Mouse (Mus musculus): Measurements from ENCODE around the gene 4930512M02Rik. TPM values are rescaled to one million over a fixed set of nuclear protein-coding genes. Genes with fewer than 3 reads are reported as not detected.
A peak's percentile ranks its signal among the peaks of the same experiment; 100 is the strongest.
"Not testable (repeated sequence)": the region's sequence is repeated elsewhere in the genome, so short reads cannot be mapped to it uniquely, and the experiment has no call there.

Gene 4930512M02Rik
- not detected in 2 replicates for polyA plus RNA-seq (2012; ENCODE audit: insufficient read depth, insufficient read length, missing spikeins)

DNA sequence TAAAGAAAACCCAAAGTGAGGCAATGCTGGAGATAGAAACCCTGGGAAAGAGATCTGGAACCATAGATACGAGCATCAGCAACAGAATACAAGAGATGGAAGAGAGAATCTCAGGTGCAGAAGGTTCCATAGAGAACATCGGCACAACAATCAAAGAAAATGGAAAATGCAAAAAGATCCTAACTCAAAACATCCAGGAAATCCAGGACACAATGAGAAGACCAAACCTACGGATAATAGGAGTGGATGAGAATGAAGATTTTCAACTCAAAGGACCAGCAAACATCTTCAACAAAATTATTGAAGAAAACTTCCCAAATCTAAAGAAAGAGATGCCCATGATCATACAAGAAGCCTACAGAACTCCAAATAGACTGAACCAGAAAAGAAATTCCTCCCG, at the start of gene 4930512M02Rik:
TSS of gene 4930512M02Rik (minus strand) at position 101 of the 400 bp plus-strand sequence.
- not testable (repeated sequence) for H3K4me3 ChIP-seq (ENCODE audit: insufficient read depth, low read depth, low read length); H3K4me1 ChIP-seq (ENCODE audit: control insufficient read depth, insufficient read depth, insufficient read length, low read length); H3K27ac ChIP-seq (replicated peaks; ENCODE audit: low read depth, low read length)

DNA sequence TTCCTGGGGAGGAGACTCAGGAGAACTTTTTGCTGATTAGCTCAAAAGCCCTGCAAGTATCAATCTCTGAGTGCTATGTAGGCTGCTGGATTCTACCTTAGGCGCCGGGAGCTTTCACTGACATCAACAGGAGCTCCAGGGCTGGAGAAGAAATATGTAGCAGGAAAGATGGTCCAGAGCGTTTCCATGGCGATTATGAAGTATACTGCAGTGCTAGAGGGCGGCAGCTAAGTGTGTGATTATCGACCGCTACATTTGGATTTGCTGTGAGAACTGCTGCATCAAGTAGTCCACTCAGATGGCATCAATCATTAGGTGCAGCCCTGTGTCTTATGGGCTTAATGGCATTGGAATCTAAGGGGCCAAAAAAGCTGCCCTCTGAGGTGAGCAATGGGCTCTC, 49.5 kb upstream of the 4930512M02Rik start:
- no peak overlapping the region for H3K4me3 ChIP-seq (ENCODE audit: insufficient read depth, low read depth, low read length)
- H3K27ac ChIP-seq (replicated peaks; ENCODE audit: low read depth, low read length): no peak overlapping the region
- no peaks in the 10 kb centered on the region for H3K4me1 ChIP-seq (ENCODE audit: control insufficient read depth, insufficient read depth, insufficient read length, low read length)

GRCm38 (mm10) chr11:11676068-11676741, 48.6 kb upstream of the 4930512M02Rik start:
- Histone ChIP-seq H3K27ac (replicated peaks; ENCODE audit: low read depth, low read length) (no peak overlapping the region), H3K4me3 (ENCODE audit: insufficient read depth, low read depth, low read length) (no peak overlapping the region)

DNA sequence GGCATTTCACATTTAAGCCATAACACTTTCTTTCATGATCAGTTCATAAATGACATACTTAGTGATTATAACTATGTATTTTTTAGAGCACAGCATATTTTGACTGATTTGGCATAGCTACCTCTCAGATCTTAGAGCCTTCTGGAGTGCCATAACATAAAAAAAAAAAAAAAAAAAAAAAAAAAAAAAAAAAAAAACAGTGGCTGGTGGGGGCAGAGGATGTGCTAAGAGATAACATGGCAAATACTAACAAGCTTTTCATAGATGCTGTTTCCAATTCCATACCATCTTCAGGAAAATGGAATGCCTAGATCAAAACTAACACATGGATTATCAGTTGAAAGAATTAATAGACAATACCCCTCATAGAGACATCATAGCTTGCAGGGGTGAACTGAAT, 47.4 kb upstream of the 4930512M02Rik start:
- no peak overlapping the region for H3K4me3 ChIP-seq (ENCODE audit: insufficient read depth, low read depth, low read length)

More at GRCm38 (mm10) chr11:11676068-11676741, 48.6 kb upstream of the 4930512M02Rik start:
- H3K4me1 ChIP-seq (ENCODE audit: control insufficient read depth, insufficient read depth, insufficient read length, low read length): no peaks in the 10 kb centered on the region

GRCm38 (mm10) chr11:11672974-11673373, 45.3 kb upstream of the 4930512M02Rik start:
- H3K4me1 ChIP-seq (ENCODE audit: control insufficient read depth, insufficient read depth, insufficient read length, low read length): no peaks in the 10 kb centered on the region
- H3K4me3 ChIP-seq (ENCODE audit: insufficient read depth, low read depth, low read length): no peak overlapping the region
- H3K27ac ChIP-seq (replicated peaks; ENCODE audit: low read depth, low read length): no peak overlapping the region

More for the DNA sequence above, 47.4 kb upstream of the 4930512M02Rik start:
- Histone ChIP-seq H3K27ac (replicated peaks; ENCODE audit: low read depth, low read length) (no peak overlapping the region), H3K4me1 (ENCODE audit: control insufficient read depth, insufficient read depth, insufficient read length, low read length) (no peaks in the 10 kb centered on the region)

- no peak overlapping the region for H3K4me3 ChIP-seq (ENCODE audit: insufficient read depth, low read depth, low read length)
- H3K27ac ChIP-seq (replicated peaks; ENCODE audit: low read depth, low read length): peak overlapping the region; percentile 33
- H3K4me1 ChIP-seq (ENCODE audit: control insufficient read depth, insufficient read depth, insufficient read length, low read length): no peaks in the 10 kb centered on the region
Measured at GRCm38 (mm10) chr11:11667922-11668290, 40.3 kb upstream of the 4930512M02Rik start.

DNA sequence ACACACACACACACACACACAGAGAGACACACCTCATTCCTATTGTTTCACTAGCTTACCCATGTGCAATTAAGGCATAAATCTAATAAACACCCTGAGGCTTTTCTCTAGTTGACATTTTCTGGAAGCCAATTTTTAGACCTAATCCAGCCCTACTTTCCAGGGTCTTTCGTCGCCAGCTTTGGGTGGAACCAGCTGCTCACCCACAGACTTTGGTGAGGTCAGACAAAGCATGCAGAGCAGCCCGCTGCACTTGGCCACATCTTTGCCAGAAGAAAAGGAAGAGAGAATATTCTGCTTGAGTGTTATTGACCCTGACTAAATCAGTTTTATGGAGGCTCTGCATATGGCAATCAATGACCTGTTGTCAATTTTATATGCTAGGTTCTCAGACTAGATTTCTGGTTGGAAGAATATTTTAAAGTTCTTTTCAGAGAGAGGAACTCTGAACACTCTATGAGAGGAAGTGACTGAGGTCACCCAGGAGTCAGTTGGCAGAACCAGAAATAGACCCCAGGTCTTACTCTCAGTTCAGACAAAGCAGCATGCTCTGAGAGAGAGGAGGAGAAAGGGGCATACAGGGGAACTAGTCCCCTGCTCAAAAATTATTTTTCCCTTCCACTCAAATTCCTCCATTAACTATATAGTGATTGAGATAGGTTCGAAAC, 39.8 kb upstream of the 4930512M02Rik start:
- no peak overlapping the region for H3K4me3 ChIP-seq (ENCODE audit: insufficient read depth, low read depth, low read length)
- no peaks in the 10 kb centered on the region for H3K4me1 ChIP-seq (ENCODE audit: control insufficient read depth, insufficient read depth, insufficient read length, low read length)
- no peak overlapping the region for H3K27ac ChIP-seq (replicated peaks; ENCODE audit: low read depth, low read length)

GRCm38 (mm10) chr11:11660651-11661050, 33.0 kb upstream of the 4930512M02Rik start:
- Histone ChIP-seq H3K27ac (replicated peaks; ENCODE audit: low read depth, low read length) (no peak overlapping the region), H3K4me1 (ENCODE audit: control insufficient read depth, insufficient read depth, insufficient read length, low read length) (no peaks in the 10 kb centered on the region), H3K4me3 (ENCODE audit: insufficient read depth, low read depth, low read length) (no peak overlapping the region)

- Histone ChIP-seq H3K4me3 (ENCODE audit: insufficient read depth, low read depth, low read length) (no peak overlapping the region), H3K27ac (replicated peaks; ENCODE audit: low read depth, low read length) (no peak overlapping the region), H3K4me1 (ENCODE audit: control insufficient read depth, insufficient read depth, insufficient read length, low read length) (no peaks in the 10 kb centered on the region)
Measured at GRCm38 (mm10) chr11:11658834-11659233, 31.2 kb upstream of the 4930512M02Rik start.

DNA sequence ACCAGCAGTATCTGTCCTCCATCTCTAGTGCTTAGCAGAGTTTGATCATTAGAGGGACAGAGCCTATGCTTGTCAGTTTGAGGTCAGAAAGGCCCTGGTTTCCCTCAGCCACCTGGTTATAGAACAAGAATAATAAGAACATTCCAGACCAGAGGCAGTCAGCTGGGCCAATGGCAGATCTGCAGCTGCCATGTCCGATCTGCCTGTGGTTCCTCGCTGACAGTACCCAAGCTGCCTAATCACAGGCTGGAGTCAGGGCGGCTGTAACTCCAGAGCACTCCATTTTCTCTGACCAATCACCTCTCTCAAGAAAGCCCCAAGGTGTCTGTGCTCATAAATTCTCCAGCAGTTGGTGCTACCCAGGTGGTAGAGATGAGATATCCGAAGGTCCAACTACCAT, 30.0 kb upstream of the 4930512M02Rik start:
- no peak overlapping the region for H3K27ac ChIP-seq (replicated peaks; ENCODE audit: low read depth, low read length)
- no peak overlapping the region for H3K4me3 ChIP-seq (ENCODE audit: insufficient read depth, low read depth, low read length)
- no peaks in the 10 kb centered on the region for H3K4me1 ChIP-seq (ENCODE audit: control insufficient read depth, insufficient read depth, insufficient read length, low read length)

DNA sequence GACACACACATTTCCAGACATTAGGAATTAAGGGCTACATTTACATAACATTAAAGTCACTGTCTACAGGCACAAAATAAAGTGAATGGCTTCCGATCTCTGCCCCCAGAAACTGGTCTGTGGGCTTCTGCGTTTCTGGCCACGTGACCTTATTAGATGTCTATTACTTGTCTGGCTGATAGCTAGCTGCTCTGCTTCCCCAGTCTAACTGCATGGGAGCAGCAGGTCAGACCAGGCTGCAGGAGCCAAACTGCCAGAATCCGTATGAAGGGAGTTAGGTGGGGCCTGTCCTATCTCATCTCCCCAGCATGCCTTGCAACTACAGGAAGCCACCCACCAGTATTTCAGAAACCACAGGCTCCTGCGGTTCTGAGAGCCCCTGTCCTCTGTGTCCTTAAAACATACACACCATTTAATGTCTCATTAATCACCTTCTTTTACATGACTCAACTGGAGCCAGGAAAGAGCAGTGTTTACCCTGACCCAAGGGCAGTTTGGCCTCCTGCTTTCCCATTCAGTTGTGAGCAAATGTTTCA, 29.4 kb upstream of the 4930512M02Rik start:
- no peak overlapping the region for H3K27ac ChIP-seq (replicated peaks; ENCODE audit: low read depth, low read length)
- no peak overlapping the region for H3K4me3 ChIP-seq (ENCODE audit: insufficient read depth, low read depth, low read length)
- no peaks in the 10 kb centered on the region for H3K4me1 ChIP-seq (ENCODE audit: control insufficient read depth, insufficient read depth, insufficient read length, low read length)

DNA sequence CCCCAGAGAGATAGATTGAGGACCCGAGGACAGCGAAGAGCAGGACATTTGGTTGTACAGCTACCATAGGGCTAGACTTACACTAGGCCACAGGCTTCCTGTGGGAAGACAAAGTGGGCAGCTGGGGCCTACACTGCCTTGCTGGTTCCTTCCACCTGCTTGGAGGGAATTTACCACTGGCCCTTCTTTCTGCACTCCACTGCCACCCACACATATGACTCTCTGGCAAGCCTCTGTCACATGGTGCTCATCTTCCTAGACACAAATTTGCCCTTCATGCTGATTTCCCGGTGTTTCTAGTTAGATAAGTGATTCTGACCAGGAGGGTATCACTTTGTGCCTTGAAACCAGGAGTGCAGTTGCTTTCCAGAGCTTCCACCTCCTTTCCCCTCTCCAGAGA, 28.8 kb upstream of the 4930512M02Rik start:
- Histone ChIP-seq H3K4me1 (ENCODE audit: control insufficient read depth, insufficient read depth, insufficient read length, low read length) (no peaks in the 10 kb centered on the region), H3K27ac (replicated peaks; ENCODE audit: low read depth, low read length) (no peak overlapping the region), H3K4me3 (ENCODE audit: insufficient read depth, low read depth, low read length) (no peak overlapping the region)

- no peak overlapping the region for H3K27ac ChIP-seq (replicated peaks; ENCODE audit: low read depth, low read length)
Measured at GRCm38 (mm10) chr11:11644303-11644702, 16.7 kb upstream of the 4930512M02Rik start.

DNA sequence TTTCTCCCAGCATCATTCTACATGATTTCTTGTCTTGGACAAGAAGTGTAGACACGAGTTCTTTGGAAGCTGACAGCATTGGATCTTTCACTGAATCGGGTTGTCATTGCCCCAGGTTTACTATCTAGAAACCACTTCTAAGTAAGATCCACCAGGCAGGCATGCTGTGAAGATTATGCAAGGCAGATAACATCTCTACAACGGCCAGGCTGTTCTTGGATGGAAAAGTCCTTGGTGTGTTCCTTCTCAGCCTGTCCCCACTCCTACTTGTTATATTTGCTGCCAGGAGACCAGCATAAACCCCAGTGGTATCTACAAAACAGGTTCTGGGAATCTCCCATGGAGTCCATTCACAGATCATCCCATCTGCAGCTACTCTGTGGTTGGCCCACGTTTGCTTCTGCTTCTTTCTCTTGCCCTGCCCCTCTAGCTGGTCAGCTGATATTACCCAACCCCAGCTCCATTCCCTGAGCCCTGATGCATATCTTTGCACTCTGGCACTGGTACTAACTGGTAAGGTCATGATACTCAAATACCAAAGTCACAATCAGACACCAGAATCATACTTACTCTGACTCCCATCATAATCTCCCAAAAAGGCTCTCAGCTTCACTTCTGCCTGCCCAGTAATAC, 3.4 kb downstream of the 4930512M02Rik start:
- Histone ChIP-seq H3K27ac (replicated peaks; ENCODE audit: low read depth, low read length) (no peak overlapping the region), H3K4me3 (ENCODE audit: insufficient read depth, low read depth, low read length) (no peak overlapping the region), H3K4me1 (ENCODE audit: control insufficient read depth, insufficient read depth, insufficient read length, low read length) (no peaks in the 10 kb centered on the region)

More at GRCm38 (mm10) chr11:11644303-11644702, 16.7 kb upstream of the 4930512M02Rik start:
- Histone ChIP-seq H3K4me1 (ENCODE audit: control insufficient read depth, insufficient read depth, insufficient read length, low read length) (no peaks in the 10 kb centered on the region), H3K4me3 (ENCODE audit: insufficient read depth, low read depth, low read length) (no peak overlapping the region)

DNA sequence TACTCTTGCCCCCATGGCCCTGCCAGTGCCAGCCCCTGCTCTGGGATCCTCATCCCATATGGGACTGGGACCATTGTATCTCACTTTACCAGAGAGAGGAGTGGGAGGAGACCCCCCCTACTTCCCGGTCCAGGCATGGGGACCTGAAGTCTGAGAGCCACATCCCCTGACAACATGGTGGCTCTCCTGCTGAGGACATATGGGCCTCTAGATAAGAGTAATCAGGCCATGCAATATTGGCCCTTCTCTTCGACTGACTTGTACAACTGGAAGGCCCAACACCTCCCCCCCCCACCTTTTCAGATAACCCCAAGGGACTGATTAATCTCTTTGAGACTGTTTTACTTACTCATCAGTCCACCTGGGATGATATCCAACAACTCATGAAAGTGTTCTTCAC, 18.4 kb downstream of the 4930512M02Rik start:
- Histone ChIP-seq H3K4me3 (ENCODE audit: insufficient read depth, low read depth, low read length) (no peak overlapping the region), H3K4me1 (ENCODE audit: control insufficient read depth, insufficient read depth, insufficient read length, low read length) (no peaks in the 10 kb centered on the region), H3K27ac (replicated peaks; ENCODE audit: low read depth, low read length) (no peak overlapping the region)
